Mouse (Mus musculus) neutrophil, adult 83 days (primary cell): Measurements from ENCODE around the gene Olfr1040. TPM values are rescaled to one million over a fixed set of nuclear protein-coding genes. Genes with fewer than 3 reads are reported as not detected.

Experiments
- total RNA-seq, 2 experiments: library from RNA; stranded (reverse); gene quantifications; one replicate each; pipeline ENCODE4 v1.2.4; 2023

Olfr1040 gene
- total RNA-seq: not detected

DNA sequence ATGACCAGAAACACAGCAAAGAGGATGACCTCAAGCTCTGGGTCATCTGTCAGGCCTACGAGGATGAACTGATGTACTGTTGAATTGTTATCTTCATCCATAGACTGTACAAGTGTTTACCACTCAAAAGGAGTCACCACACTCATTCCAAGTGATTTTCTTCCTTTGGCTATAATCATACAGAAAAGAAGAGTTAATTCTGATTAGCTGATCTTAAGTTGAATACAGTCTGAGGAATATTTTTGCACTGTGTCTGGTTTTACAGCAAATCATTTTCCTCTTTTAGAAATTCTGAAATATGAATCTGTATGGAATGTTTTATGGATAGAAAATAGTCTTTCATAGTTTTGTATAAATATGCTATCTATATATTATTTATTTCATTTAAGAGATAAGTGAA lies at the start of gene Olfr1040:
Gene Olfr1040 (minus strand): TSS at position 101 of the 400 bp plus-strand sequence.

DNA sequence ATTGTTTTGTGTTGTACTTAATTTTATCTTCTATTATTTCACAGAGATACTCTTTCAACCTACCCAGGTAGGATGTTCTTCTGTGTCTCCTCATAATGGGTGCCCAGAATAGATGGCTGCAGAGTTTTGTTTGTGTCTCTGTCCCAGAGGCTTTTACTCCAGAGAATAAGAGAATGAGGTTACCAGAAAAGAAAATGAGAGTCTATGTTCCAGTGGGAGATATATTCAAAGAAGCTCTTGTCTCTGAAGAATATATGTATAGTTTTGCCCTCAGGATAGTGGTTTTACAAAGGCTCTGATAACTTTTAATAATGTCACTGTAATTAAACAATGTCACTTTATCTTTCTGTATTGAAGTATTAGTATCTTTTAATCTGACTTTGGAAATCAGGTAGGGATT lies 39.1 kb upstream of the Olfr1040 start, which contains the start of gene Olfr52:
Gene Olfr52 (minus strand): TSS at position 101 of the 400 bp plus-strand sequence.

GRCm38 (mm10) chr2:86177720-86178119 lies 31.2 kb upstream of the Olfr1040 start, which contains the start of gene Olfr1044:
Gene Olfr1044, minus strand, starts transcription at chr2:86177820.

DNA sequence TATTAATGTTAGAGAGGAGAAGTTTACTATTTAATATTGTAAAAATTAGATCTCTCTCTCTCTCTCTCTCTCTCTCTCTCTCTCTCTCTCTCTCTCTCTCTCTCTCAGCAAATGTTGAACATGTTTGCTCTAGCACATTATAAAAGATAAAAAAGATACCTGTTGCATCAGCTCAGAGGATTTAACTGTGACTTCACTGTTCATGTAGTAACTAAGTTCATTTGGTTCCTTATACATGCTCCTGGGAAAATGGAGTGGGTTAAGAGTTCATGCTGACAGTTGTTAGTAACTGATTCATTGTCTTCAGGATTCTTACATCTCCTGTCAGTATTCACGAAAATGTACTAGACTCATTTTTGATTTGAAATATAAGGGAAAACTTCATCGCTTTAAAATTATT lies 20.9 kb upstream of the Olfr1040 start, which contains the start of gene Olfr1043:
Gene Olfr1043 (minus strand): TSS at position 101 of the 400 bp plus-strand sequence.

GRCm38 (mm10) chr2:86161738-86162137 lies 15.2 kb upstream of the Olfr1040 start, which contains the start of gene Olfr1042:
Gene Olfr1042, minus strand, starts transcription at chr2:86161838.

GRCm38 (mm10) chr2:86135828-86136227 lies 10.7 kb downstream of the Olfr1040 start, which contains the start of gene Olfr1039:
Gene Olfr1039, minus strand, starts transcription at chr2:86135928.

Other genes with a start within 250 kb of the Olfr1040 start
- not detected for gene Olfr1024, start 241.7 kb downstream of the Olfr1040 start, total RNA-seq
- gene Olfr1025-ps1, start 231.5 kb downstream of the Olfr1040 start, total RNA-seq: not detected
- not detected for gene Olfr1026, start 225.2 kb downstream of the Olfr1040 start, total RNA-seq
- not detected for gene Olfr1028, start 196.3 kb downstream of the Olfr1040 start, total RNA-seq
- not detected for gene Olfr1029, start 172.8 kb downstream of the Olfr1040 start, total RNA-seq
- not detected for gene Olfr1030, start 167.5 kb downstream of the Olfr1040 start, total RNA-seq
- gene Olfr1031, start 156.4 kb downstream of the Olfr1040 start, total RNA-seq: not detected
- not detected for gene Olfr1032, start 141.2 kb downstream of the Olfr1040 start, total RNA-seq
- gene Olfr1033, start 126.1 kb downstream of the Olfr1040 start, total RNA-seq: not detected
- not detected for gene Olfr1034, start 100.9 kb downstream of the Olfr1040 start, total RNA-seq
- not detected for gene Olfr1036, start 72.7 kb downstream of the Olfr1040 start, total RNA-seq
- not detected for gene Olfr1037, start 59.3 kb downstream of the Olfr1040 start, total RNA-seq
- gene Olfr1039, start 10.8 kb downstream of the Olfr1040 start, total RNA-seq: not detected
- gene Olfr1042, start 15.1 kb upstream of the Olfr1040 start, total RNA-seq: not detected
- gene Olfr1043, start 20.8 kb upstream of the Olfr1040 start, total RNA-seq: not detected
- not detected for gene Olfr1044, start 31.1 kb upstream of the Olfr1040 start, total RNA-seq
- not detected for gene Olfr52, start 39.0 kb upstream of the Olfr1040 start, total RNA-seq
- not detected for gene Olfr1045, start 56.3 kb upstream of the Olfr1040 start, total RNA-seq
- gene Olfr1046, start 72.6 kb upstream of the Olfr1040 start, total RNA-seq: not detected
- not detected for gene Olfr1047, start 84.7 kb upstream of the Olfr1040 start, total RNA-seq
- gene Olfr1048, start 93.6 kb upstream of the Olfr1040 start, total RNA-seq: not detected
- not detected for gene Olfr1049, start 111.6 kb upstream of the Olfr1040 start, total RNA-seq
- not detected for gene Olfr1051, start 132.4 kb upstream of the Olfr1040 start, total RNA-seq
- not detected for gene Olfr1052, start 145.7 kb upstream of the Olfr1040 start, total RNA-seq
- gene Olfr1053, start 168.6 kb upstream of the Olfr1040 start, total RNA-seq: not detected
- gene Olfr1054, start 188.7 kb upstream of the Olfr1040 start, total RNA-seq: not detected
- not detected for gene Olfr1055, start 203.6 kb upstream of the Olfr1040 start, total RNA-seq
- gene Olfr1056, start 215.7 kb upstream of the Olfr1040 start, total RNA-seq: not detected
- not detected for gene Olfr1057, start 231.7 kb upstream of the Olfr1040 start, total RNA-seq
- not detected for gene Olfr1058, start 241.8 kb upstream of the Olfr1040 start, total RNA-seq